ENCODE assay signal across 10 mouse cellular contexts in genomic region chr8:87539829-87540394, GRCm38 (mm10). TPM values are rescaled to one million over a fixed set of nuclear protein-coding genes. Genes with fewer than 3 reads are reported as not detected.
A peak's percentile ranks its signal among the peaks of the same experiment; 100 is the strongest.
DNase-seq lines count a peak whose midpoint lies in the region; ATAC-seq lines count a peak whose summit lies in the region.
"Had no signal": no experiment of that assay in that cellular context is flagged by ENCODE, and none has a peak within 500 bp of the region (broad histone marks: within the 10 kb centered on the region; RNA-seq: fewer than 3 reads in every experiment).

No protein-coding gene starts in this region.

- no peaks in the 10 kb centered on the region for H3K36me3 ChIP-seq in embryonic facial prominence, embryonic 12.5 days
- no peaks in the 10 kb centered on the region for H3K36me3 ChIP-seq in hindbrain, embryonic 16.5 days (ENCODE audit: control insufficient read depth, insufficient read depth, low read length)
- no peaks in the 10 kb centered on the region for H3K36me3 ChIP-seq in midbrain, embryonic 13.5 days
- H3K36me3 ChIP-seq: heart, embryonic 13.5 days; liver, embryonic 15.5 days had no signal

- no peaks in the 10 kb centered on the region for H3K9me3 ChIP-seq in embryonic facial prominence, embryonic 12.5 days
- no peaks in the 10 kb centered on the region; the same call in 1 of the 2 replicates for H3K9me3 ChIP-seq in hindbrain, embryonic 16.5 days (ENCODE audit: control insufficient read depth, low read length)
- H3K9me3 ChIP-seq in midbrain, embryonic 13.5 days: no peaks in the 10 kb centered on the region
- H3K9me3 ChIP-seq: liver, embryonic 15.5 days had no signal

- H3K4me2 ChIP-seq in embryonic facial prominence, embryonic 12.5 days (replicated peaks): peak overlapping the region; percentile 28
- peak overlapping the region; percentile 58 for H3K4me2 ChIP-seq in hindbrain, embryonic 16.5 days (ENCODE audit: low read length)
- H3K4me2 ChIP-seq in midbrain, embryonic 13.5 days (replicated peaks): peak overlapping the region; percentile 45
- H3K4me2 ChIP-seq: heart, embryonic 13.5 days; liver, embryonic 15.5 days had no signal

- peaks cover 5% of the 10 kb centered on the region for H3K4me1 ChIP-seq in embryonic facial prominence, embryonic 12.5 days
- peaks cover 6% of the 10 kb centered on the region for H3K4me1 ChIP-seq in hindbrain, embryonic 16.5 days (ENCODE audit: control insufficient read depth, insufficient read depth, low read depth, low read length)
- H3K4me1 ChIP-seq in midbrain, embryonic 13.5 days (replicated peaks): peaks cover 20% of the 10 kb centered on the region
- H3K4me1 ChIP-seq: liver, embryonic 15.5 days had no signal

- H3K4me3 ChIP-seq in embryonic facial prominence, embryonic 12.5 days: no peak overlapping the region
- peak overlapping the region; percentile 25 for H3K4me3 ChIP-seq in hindbrain, embryonic 16.5 days (ENCODE audit: low read length)
- H3K4me3 ChIP-seq in midbrain, embryonic 13.5 days (replicated peaks): no peak overlapping the region; the same call in 1 of the 2 replicates
- H3K4me3 ChIP-seq: heart, embryonic 13.5 days; liver, embryonic 15.5 days had no signal

- peak; percentile 63 for DNase-seq in brain, adult 2 months (ENCODE audit: low read depth, low spot score)
- DNase-seq in heart, adult 18-20 months: no peak

- no peak overlapping the region for H3K9ac ChIP-seq in embryonic facial prominence, embryonic 12.5 days
- peak overlapping the region; percentile 50; the same call in 1 of the 2 replicates for H3K9ac ChIP-seq in hindbrain, embryonic 16.5 days (ENCODE audit: low read depth, low read length)
- no peak overlapping the region for H3K9ac ChIP-seq in midbrain, embryonic 13.5 days (replicated peaks)
- H3K9ac ChIP-seq: heart, embryonic 13.5 days; liver, embryonic 15.5 days had no signal

- ATAC-seq in embryonic facial prominence, embryonic 12.5 days (ENCODE audit: insufficient number of reproducible peaks, insufficient read depth, low FRiP score, low TSS enrichment): no peak; the same call in 1 of the 2 replicates
- ATAC-seq in hindbrain, embryonic 16.5 days: peak; percentile 67
- peak; percentile 80 for ATAC-seq in midbrain, embryonic 13.5 days
- ATAC-seq in activated CD4-positive, CD25-positive, alpha-beta regulatory T cell, adult 4 months: no peak
- ATAC-seq in monocyte, adult 5-6 weeks (replicated peaks; ENCODE audit: insufficient number of reproducible peaks, low FRiP score, low TSS enrichment, poor library complexity, severe bottlenecking): no peak
- no peak for ATAC-seq in CD4-positive, CD25-positive, alpha-beta regulatory T cell, adult 4 months

- 14% methylated on average over 15 of the region's 15 CpGs for WGBS in embryonic facial prominence, embryonic 12.5 days
- 15% methylated on average over 15 of the region's 15 CpGs for WGBS in hindbrain, embryonic 16.5 days
- 17% methylated on average over 15 of the region's 15 CpGs for WGBS in midbrain, embryonic 13.5 days

- H3K27me3 ChIP-seq in embryonic facial prominence, embryonic 12.5 days: peaks cover 3% of the 10 kb centered on the region; the same call in 1 of the 2 replicates
- no peaks in the 10 kb centered on the region for H3K27me3 ChIP-seq in hindbrain, embryonic 16.5 days (replicated peaks; ENCODE audit: control insufficient read depth, insufficient read depth, low read length)
- 0 out of 2 replicates have a peak, but pooled peaks cover 8% of the 10 kb centered on the region for H3K27me3 ChIP-seq in midbrain, embryonic 13.5 days
- H3K27me3 ChIP-seq: liver, embryonic 15.5 days had no signal

- no peak overlapping the region for H3K27ac ChIP-seq in embryonic facial prominence, embryonic 12.5 days
- H3K27ac ChIP-seq in hindbrain, embryonic 16.5 days (ENCODE audit: low read depth, low read length): no peak overlapping the region
- H3K27ac ChIP-seq in midbrain, embryonic 13.5 days: no peak overlapping the region
- H3K27ac ChIP-seq: heart, embryonic 13.5 days; liver, embryonic 15.5 days had no signal

RNA-seq across cellular contexts. Expression of gene 4933402J07Rik, which starts 23.7 kb away (rescaled TPM):
- polyA plus RNA-seq in embryonic facial prominence, embryonic 12.5 days (2016; fragmentation: Nextera tagmentation; extraction: Ambion mirVana): not detected in 2 replicates
- polyA plus RNA-seq in hindbrain, embryonic 16.5 days (2015; fragmentation: Nextera tagmentation; extraction: Ambion mirVana): not detected in 2 replicates
- polyA plus RNA-seq in midbrain, embryonic 13.5 days (2015; fragmentation: Nextera tagmentation; extraction: Ambion mirVana): not detected in 2 replicates
- total RNA-seq in heart, adult 18-20 months (2021): not detected
- polyA plus RNA-seq in activated CD4-positive, CD25-positive, alpha-beta regulatory T cell, adult 4 months (2017; shearing (Covaris generic)): not detected
- 1.2 TPM in 1 of 3 replicates, not detected in the others for total RNA-seq in monocyte, adult 5-6 weeks (2017)
- not detected for polyA plus RNA-seq in CD4-positive, CD25-positive, alpha-beta regulatory T cell, adult 4 months (2017; shearing (Covaris generic))
- polyA plus RNA-seq: heart, embryonic 13.5 days; liver, embryonic 15.5 days had no signal

Comparison
In these comparisons a context has a peak if more than half of its experiments do, and no peak if none do; other contexts are left out.
1. ATAC-seq: peak in hindbrain, embryonic 16.5 days (single experiment) and midbrain, embryonic 13.5 days (single experiment); none in embryonic facial prominence, embryonic 12.5 days (single experiment), activated CD4-positive, CD25-positive, alpha-beta regulatory T cell, adult 4 months (single experiment), monocyte, adult 5-6 weeks (single experiment) and CD4-positive, CD25-positive, alpha-beta regulatory T cell, adult 4 months (single experiment).
2. Peak in every context shown above with its lines, with median percentiles within 50 percentile points of each other: H3K4me2 ChIP-seq.